Mouse (Mus musculus) ES-E14 (cell line): ENCODE measurements around the gene Nrsn2. TPM values are rescaled to one million over a fixed set of nuclear protein-coding genes. Genes with fewer than 3 reads are reported as not detected.

ENCODE experiments used
- DNase-seq: peaks from one replicate; pipeline ENCODE4 v3.0.0-alpha.2; 2013; ENCODE audit warnings: low read depth, low spot score
- H3K27ac ChIP-seq: 2 replicates; pipeline ENCODE4 v1.5.1; 2012; ENCODE audit warnings: low read depth, mild to moderate bottlenecking, low read length, moderate library complexity, mixed read lengths; ENCODE audit not compliant: poor library complexity, insufficient read depth, severe bottlenecking
- H3K36me3 ChIP-seq: 2 replicates; pipeline ENCODE4 v1.6.1; 2012; ENCODE audit warnings: mild to moderate bottlenecking, low read length, moderate library complexity, mixed read lengths; ENCODE audit not compliant: control insufficient read depth, poor library complexity, insufficient read depth, severe bottlenecking
- H3K4me1 ChIP-seq, 2 experiments: fragments of 150-350 bp in 1 of 2; sonication (generic) in 1 of 2; 2 replicates each; pipeline ENCODE4 v1.6.1; 2012; ENCODE audit warnings: low read length in 2 of 2, mild to moderate bottlenecking in 1 of 2, mixed read lengths in 1 of 2; ENCODE audit not compliant: control insufficient read depth in 2 of 2, insufficient read depth in 2 of 2, poor library complexity in 1 of 2
- H3K4me3 ChIP-seq, 2 experiments: fragments of 150-350 bp in 1 of 2; sonication (generic) in 1 of 2; 2 replicates each; pipeline ENCODE4 v1.5.1; 2012; ENCODE audit warnings: low read length in 2 of 2, low read depth in 1 of 2, mild to moderate bottlenecking in 1 of 2, mixed read lengths in 1 of 2; ENCODE audit not compliant: insufficient read depth in 1 of 2, poor library complexity in 1 of 2, severe bottlenecking in 1 of 2
- H3K9ac ChIP-seq: 2 replicates; pipeline ENCODE4 v1.6.1; 2012; ENCODE audit warnings: low read depth, mild to moderate bottlenecking, low read length, mixed read lengths; ENCODE audit not compliant: poor library complexity, insufficient read depth, severe bottlenecking
- H3K9me3 ChIP-seq: fragments of 150-350 bp; sonication (generic); 2 replicates; pipeline ENCODE4 v1.6.1; 2012; ENCODE audit warnings: low read depth, mild to moderate bottlenecking, low read length; ENCODE audit not compliant: control insufficient read depth, insufficient read depth
- CHD2 ChIP-seq: IDR thresholded peaks from 2 replicates; pipeline ENCODE4 v1.6.1; 2014; ENCODE audit warnings: mild to moderate bottlenecking, low read depth, low read length, inconsistent platforms
- HCFC1 ChIP-seq: IDR thresholded peaks from 2 replicates; pipeline ENCODE4 v1.6.1; 2012; ENCODE audit warnings: low read length, inconsistent platforms, borderline replicate concordance; ENCODE audit not compliant: insufficient read depth
- MAFK ChIP-seq: IDR thresholded peaks from 2 replicates; pipeline ENCODE4 v1.6.1; 2014; ENCODE audit warnings: mild to moderate bottlenecking, low read depth, low read length, inconsistent platforms; ENCODE audit not compliant: insufficient read depth
- ZC3H11A ChIP-seq: IDR thresholded peaks from 2 replicates; pipeline ENCODE4 v1.6.1; 2012; ENCODE audit warnings: low read depth, mild to moderate bottlenecking, inconsistent platforms, low read length, borderline replicate concordance
- ZNF384 ChIP-seq: IDR thresholded peaks from 2 replicates; pipeline ENCODE4 v1.6.1; 2012; ENCODE audit warnings: low read depth, low read length, inconsistent platforms
- in situ Hi-C, 2 experiments: fragments of 600-800 bp; cut with MboI; formaldehyde crosslinking; loops; one replicate each; pipeline ENCODE4 v1.15.1; 2025; ENCODE audit warnings: low sequenced_read_pairs in 2 of 2, inconsistent platforms in 1 of 2; ENCODE audit not compliant: unreplicated experiment in 2 of 2
- total RNA-seq: library from RNA; depleted of rRNA; stranded (reverse); fragments of 300-350 nt; gene quantifications from 2 replicates; pipeline ENCODE4 v1.2.3, GENCODE M21; 2012

The Nrsn2 gene
- total RNA-seq, 1 experiment, result 2.1 TPM

DNA sequence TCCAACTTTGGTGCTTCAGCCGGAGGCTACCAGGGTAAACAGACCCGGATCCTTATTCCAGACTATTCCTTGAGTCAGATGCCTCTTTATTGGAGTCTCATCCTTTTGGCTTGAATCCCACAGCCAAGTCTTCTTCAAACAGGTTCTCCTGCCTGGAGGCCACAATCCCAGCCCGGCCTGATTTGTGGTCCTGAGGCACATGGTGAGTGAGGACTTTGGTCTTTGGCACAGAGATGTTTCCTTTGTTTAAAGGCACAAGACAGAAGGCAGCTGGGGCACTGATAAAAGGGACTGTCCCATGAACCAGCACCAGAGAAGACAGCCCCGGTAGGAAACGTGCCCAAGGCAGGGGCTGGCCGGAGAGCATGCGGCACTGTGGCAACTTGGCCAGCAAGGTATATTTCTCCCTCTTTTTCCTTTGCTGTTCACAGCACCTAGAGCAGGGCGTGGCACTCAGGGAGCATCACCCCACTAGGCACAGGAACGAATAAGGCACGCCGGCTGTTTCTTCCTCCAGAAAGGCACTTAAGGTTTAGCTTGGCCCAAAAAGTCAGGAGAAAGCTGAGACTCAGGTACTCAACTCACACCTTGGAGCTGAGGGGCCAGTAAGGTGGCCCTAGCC lies 38.7 kb downstream of the Nrsn2 start:
- in situ Hi-C loops, result no loop called here
- no peak for DNase-seq
- Histone ChIP-seq H3K4me1 (peaks cover 0 to 18% of the 10 kb centered on the region in 2 experiments; a peak in 2 of 4 replicates), H3K36me3 (peaks cover 32% of the 10 kb centered on the region), H3K9me3 (no peaks in the 10 kb centered on the region), H3K27ac (no peak overlapping the region), H3K4me3 (no peak overlapping the region), H3K9ac (no peak overlapping the region)
- TF ChIP-seq ZNF384 (no peak), CHD2 (no peak), ZC3H11A (no peak), MAFK (no peak), HCFC1 (no peak)

DNA sequence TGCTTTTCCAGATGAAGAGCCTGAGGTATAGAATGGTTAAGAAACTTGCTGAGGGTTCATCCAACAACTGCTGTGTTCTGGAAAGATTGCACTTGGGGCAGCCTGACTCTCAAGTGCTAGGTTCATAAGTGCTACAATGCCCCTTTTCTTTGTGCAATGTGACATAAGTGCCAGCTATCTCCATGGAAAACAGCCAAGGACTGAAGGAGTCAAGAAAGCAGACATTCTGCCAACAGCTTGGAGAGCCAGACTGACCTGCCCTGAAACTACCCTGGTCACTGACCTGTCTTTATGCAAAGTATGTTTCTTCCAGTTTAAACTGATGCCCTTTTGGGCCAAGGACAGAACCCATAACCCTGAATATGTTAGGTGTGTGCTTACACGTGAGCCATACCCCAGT lies 39.6 kb downstream of the Nrsn2 start:
- Histone ChIP-seq H3K9ac (no peak overlapping the region), H3K9me3 (no peaks in the 10 kb centered on the region), H3K27ac (no peak overlapping the region), H3K36me3 (peaks cover 24% of the 10 kb centered on the region), H3K4me1 (peaks cover 0 to 17% of the 10 kb centered on the region in 2 experiments; a peak in 2 of 4 replicates), H3K4me3 (no peak overlapping the region)
- in situ Hi-C loops, result no loop called here
- TF ChIP-seq CHD2, result no peak
- no peak for TF ChIP-seq HCFC1
- DNase-seq, result no peak

DNA sequence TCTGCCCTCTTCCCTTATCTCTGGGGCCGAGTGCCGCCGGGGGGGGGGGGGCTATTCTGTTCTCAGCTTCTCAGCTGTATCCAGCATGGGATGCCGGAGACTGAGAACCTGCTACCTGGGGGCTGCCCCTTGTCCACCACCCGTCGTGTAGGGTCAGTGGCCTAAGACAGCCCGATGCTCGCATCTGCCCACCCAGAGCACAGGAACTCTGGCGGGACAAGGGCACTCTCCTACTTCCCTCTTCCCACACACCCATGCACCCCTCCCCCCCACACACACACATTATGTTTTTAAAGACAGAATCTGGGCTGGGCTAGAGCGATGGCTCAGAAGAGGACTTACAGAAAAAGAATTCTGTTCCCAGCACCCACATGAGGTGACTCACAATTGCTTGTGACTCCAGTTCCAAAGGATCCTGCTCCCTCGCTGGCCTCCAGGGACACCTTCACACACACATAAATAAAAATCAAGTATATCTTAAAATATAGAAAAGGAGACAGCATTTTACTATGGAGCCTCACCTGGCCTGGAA lies 41.1 kb downstream of the Nrsn2 start:
- no peak for DNase-seq
- peaks cover 25% of the 10 kb centered on the region for H3K36me3 ChIP-seq
- H3K4me3 ChIP-seq, result no peak overlapping the region
- no peaks in the 10 kb centered on the region for H3K9me3 ChIP-seq
- no peak overlapping the region for H3K27ac ChIP-seq
- in situ Hi-C loops, result no loop called here
- no peak overlapping the region for H3K9ac ChIP-seq
- peaks cover 0 to 21% of the 10 kb centered on the region in 2 experiments; a peak in 2 of 4 replicates for H3K4me1 ChIP-seq
- TF ChIP-seq HCFC1 (no peak), ZC3H11A (no peak), ZNF384 (no peak), CHD2 (no peak), MAFK (no peak)

DNA sequence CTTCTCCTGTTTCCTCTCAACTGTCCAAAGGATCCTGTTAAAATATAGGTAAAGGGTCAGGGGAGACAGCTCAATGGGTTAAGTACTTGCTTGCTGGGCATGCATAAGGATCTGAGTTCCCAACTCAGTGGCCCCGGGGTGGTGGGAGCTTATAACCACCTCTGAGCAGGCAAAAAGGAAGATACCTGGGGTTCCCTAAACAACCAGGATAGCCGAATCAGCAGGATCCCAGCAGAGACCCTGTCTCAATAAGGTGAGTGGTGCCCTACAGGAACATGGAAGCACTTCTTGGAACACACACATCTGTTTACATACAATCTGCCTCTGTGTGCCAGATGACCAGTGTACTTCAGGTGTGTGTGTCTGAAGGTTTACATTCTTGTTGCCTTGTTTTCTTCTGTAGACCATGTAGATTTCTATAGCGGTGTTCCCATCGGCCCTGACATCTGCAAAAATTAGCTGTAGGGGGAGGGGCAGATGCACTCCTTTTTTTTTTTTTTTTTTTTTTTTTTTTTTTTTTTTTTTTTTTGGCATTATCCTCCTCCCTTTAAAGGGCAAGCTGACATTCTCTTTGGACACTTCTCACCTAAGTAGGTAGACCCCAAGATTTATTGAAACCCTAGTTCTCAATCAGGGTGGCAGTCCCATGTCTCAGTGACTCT lies 43.0 kb downstream of the Nrsn2 start:
- in situ Hi-C loops, result no loop called here
- Histone ChIP-seq H3K9ac (no peak overlapping the region), H3K9me3 (no peaks in the 10 kb centered on the region), H3K4me1 (peaks cover 2 to 19% of the 10 kb centered on the region in 2 experiments; a peak in 3 of 4 replicates), H3K27ac (no peak overlapping the region), H3K4me3 (no peak overlapping the region), H3K36me3 (peaks cover 24% of the 10 kb centered on the region; the same call in 1 of the 2 replicates)
- TF ChIP-seq ZNF384 (peak; percentile 55; the same call in 1 of the 2 replicates), ZC3H11A (no peak)
- no peak for DNase-seq
